Mouse (Mus musculus) thymus, adult 2 months (tissue): ENCODE data around the gene Mrps10.
"Not testable (repeated sequence)": the region's sequence is repeated elsewhere in the genome, so short reads cannot be mapped to it uniquely, and the experiment has no call there.

ENCODE experiments used
- CTCF ChIP-seq: fragments of 200-500 bp; IDR thresholded peaks from 2 replicates; pipeline ENCODE4 v1.5.1; 2012; ENCODE audit warnings: mild to moderate bottlenecking, control low read depth, low read length, moderate library complexity, borderline replicate concordance; ENCODE audit not compliant: control insufficient read depth, poor library complexity, insufficient read depth; ENCODE audit errors: extremely low read depth
- POLR2A ChIP-seq: fragments of 200-500 bp; IDR thresholded peaks from 2 replicates; pipeline ENCODE4 v1.6.1; 2012; ENCODE audit warnings: mild to moderate bottlenecking, low read length, control low read depth, moderate library complexity; ENCODE audit not compliant: control insufficient read depth, poor library complexity, insufficient read depth; ENCODE audit errors: extremely low read depth

DNA sequence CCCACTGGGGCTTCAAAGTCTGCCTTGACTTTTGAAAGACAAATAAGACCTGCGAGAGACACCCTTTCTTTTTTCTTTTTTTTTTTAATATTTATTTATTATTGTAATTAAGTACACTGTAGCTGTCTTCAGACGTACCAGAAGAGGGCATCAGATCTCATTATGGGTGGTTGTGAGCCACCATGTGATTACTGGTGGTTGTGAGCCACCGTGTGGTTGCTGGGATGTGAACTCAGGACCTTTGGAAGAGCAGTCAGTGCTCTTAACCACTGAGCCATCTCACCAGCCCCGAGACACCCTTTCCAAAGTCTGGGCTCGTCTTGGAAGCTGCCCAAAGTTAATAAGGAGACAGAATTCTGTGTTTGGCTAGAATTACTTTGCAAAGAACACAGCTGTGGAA, 36.0 kb upstream of the Mrps10 start:
- not testable (repeated sequence) for TF ChIP-seq CTCF, POLR2A
